Mouse (Mus musculus) gastrocnemius, postnatal 36 days (tissue): ENCODE measurements around the gene Eva1b. TPM values are rescaled to one million over a fixed set of nuclear protein-coding genes. Genes with fewer than 3 reads are reported as not detected.

Source experiments
- DNase-seq, 2 experiments: peaks; one replicate each; pipeline ENCODE4 v3.0.0; 2022
- intact Hi-C: fragments of 180-260 bp; cut with DNase I; formaldehyde crosslinking; loops from one replicate; pipeline ENCODE4 v1.15.1; 2025
- total RNA-seq, 2 experiments: library from RNA; stranded (reverse); gene quantifications; 2 replicates each; pipeline ENCODE4 v1.2.3; 2021

Eva1b gene
- total RNA-seq, 2 experiments from 2014 or later: 5.5 to 6.8 TPM

- intact Hi-C loops: no loop called here
- no peak for DNase-seq
Measured at GRCm38 (mm10) chr4:126187096-126187495, 39.6 kb downstream of the Eva1b start.

DNA sequence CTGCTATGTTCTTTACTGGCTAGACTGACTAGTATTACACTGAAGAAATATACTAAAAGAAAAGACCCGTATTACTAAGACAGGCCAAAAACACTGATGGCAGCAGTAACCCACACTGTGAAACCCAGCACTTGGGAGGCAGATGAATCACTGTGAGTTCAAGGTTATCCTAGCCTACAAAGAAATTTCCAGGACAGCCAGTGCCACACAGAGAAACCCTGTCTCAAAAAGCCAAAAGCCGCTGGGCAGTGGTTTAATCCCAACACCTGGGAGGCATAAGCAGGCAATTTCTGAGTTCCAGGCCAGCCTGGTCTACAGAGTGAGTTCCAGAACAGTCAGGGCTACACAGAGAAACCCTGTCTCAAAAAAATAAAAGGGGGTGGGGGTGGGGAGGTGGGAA, 43.1 kb downstream of the Eva1b start:
- no peak for DNase-seq
- intact Hi-C loops: no loop called here

DNA sequence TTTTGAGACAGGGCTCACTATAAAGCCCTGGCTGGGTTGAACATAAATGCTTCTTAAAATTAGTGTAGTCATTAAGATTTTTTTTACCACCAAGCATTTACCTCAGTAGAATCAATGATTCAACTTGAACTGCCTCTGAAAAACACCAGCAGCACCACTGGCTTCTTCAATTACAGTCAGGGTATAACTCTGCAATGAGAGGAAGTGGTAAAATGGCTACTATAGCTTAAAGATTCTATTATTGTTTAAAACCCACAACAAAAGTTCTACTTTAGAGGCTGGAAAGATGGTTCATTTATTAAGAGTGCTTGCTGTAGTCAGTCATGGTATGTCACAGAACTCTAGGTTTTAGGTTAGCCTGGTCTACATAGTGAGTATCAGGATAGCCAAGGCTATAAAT, 46.7 kb downstream of the Eva1b start:
- intact Hi-C loops: no loop called here
- DNase-seq: no peak

DNA sequence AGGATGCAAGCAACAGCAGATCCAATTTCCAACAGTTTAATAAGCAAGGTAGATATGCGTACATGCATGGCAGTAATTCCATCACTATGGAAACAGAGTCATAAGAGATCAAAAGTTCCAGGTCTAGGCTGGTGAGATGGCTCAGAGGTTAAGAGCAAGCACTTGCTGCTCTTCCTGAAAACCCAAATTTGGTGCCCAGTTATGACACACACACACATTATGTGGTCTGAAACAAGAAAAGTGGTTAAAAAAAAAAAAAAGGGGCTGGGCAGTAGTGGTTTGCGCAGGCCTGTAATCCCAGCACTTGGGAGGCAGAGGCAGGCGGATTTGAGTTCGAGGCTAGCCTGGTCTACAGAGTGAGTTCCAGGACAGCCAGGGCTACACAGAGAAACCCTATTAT, 47.4 kb downstream of the Eva1b start:
- intact Hi-C loops: no loop called here
- DNase-seq: no peak

- DNase-seq: no peak
- intact Hi-C loops: no loop called here
Measured at GRCm38 (mm10) chr4:126197485-126197884, 49.9 kb downstream of the Eva1b start.

Other genes with a start within 250 kb of the Eva1b start
- under 1 TPM; 0.30 to 0.41 TPM for gene Csf3r, start 123.2 kb upstream of the Eva1b start, total RNA-seq
- gene Mrps15, start 100.8 kb upstream of the Eva1b start, total RNA-seq: 10 to 100 TPM; 69.8 to 74.3 TPM
- 1 to 10 TPM; 1.2 to 2.5 TPM for gene Oscp1, start 89.2 kb upstream of the Eva1b start, total RNA-seq
- gene Lsm10, start 51.1 kb upstream of the Eva1b start, total RNA-seq: 1 to 10 TPM; 5.8 to 7.6 TPM
- gene Stk40, start 43.8 kb upstream of the Eva1b start, total RNA-seq: 10 to 100 TPM; 74.6 to 80.1 TPM
- gene Sh3d21, start 15.7 kb downstream of the Eva1b start, total RNA-seq: 1 to 10 TPM in 1 of 2 experiments, under 1 TPM in 1; 0.71 to 1.3 TPM
- gene Thrap3, start 55.0 kb downstream of the Eva1b start, total RNA-seq: 100 to 1,000 TPM in 1 of 2 experiments, 10 to 100 TPM in 1; 87.9 to 106 TPM
- gene Map7d1, start 108.6 kb downstream of the Eva1b start, total RNA-seq: 100 to 1,000 TPM; 165 to 207 TPM
- 10 to 100 TPM; 15.9 to 17.9 TPM for gene Trappc3, start 114.6 kb downstream of the Eva1b start, total RNA-seq
- gene Col8a2, start 139.0 kb downstream of the Eva1b start, total RNA-seq: 1 to 10 TPM; 1.6 to 2.2 TPM
- 1 to 10 TPM; 7.6 to 7.8 TPM for gene Adprhl2, start 174.0 kb downstream of the Eva1b start, total RNA-seq
- under 1 TPM; 0.46 to 0.59 TPM for gene Tekt2, start 177.9 kb downstream of the Eva1b start, total RNA-seq